Mouse (Mus musculus): ENCODE results near the gene Dnajb12.

- TF ChIP-seq CTCF (IDR thresholded peaks at IDR 0.05; ENCODE audit: control insufficient read depth, insufficient read depth, insufficient replicate concordance, low read depth, low read length) (no peak), POLR2A (IDR thresholded peaks at IDR 0.05; ENCODE audit: control insufficient read depth, low read depth, low read length) (no peak)
Observed at GRCm38 (mm10) chr10:59860684-59861083, 18.7 kb upstream of the Dnajb12 start.
